Mouse (Mus musculus): ENCODE measurements around the gene Ccser1. TPM values are rescaled to one million over a fixed set of nuclear protein-coding genes. Genes with fewer than 3 reads are reported as not detected.

Gene Ccser1
- polyA plus RNA-seq, 1 experiment from 2014 or later, result 11.3 TPM

DNA sequence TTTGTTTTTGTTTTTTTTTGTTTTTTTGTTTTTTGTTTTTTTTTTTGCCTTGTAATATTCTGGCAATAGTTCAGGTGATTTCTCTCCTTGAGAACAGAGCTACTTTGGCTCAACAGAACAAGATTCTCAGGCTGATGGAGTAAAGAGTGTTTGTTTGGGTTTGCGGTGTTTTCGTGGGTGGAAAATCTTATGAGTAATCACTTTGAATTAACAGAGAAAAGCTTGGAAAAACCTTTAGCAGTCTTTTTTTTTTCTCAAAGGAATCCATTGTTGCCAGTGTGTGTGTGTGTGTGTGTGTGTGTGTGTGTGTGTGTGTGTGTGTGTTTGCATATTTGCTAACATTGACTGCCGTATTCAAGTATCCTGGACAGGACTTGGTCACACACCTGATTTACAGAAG is 81.3 kb downstream of the Ccser1 start:
- H3K27ac ChIP-seq (ENCODE audit: low read depth, low read length), result no peak overlapping the region
- no peak overlapping the region for H3K4me2 ChIP-seq (ENCODE audit: low read depth)
- H3K9ac ChIP-seq (ENCODE audit: low read length), result no peak overlapping the region
- ATAC-seq (ENCODE audit: insufficient read depth, low FRiP score, low TSS enrichment) (no peak), DNase-seq (ENCODE audit: low spot score) (no peak)
- H3K36me3 ChIP-seq (ENCODE audit: control insufficient read depth, insufficient read depth, low read length), result no peaks in the 10 kb centered on the region
- H3K4me1 ChIP-seq (ENCODE audit: control insufficient read depth, insufficient read depth, low read length), result 0 out of 2 replicates have a peak, but pooled peaks cover 5% of the 10 kb centered on the region
- H3K4me3 ChIP-seq (ENCODE audit: low read depth, low read length), result no peak overlapping the region
- no peaks in the 10 kb centered on the region for H3K27me3 ChIP-seq (ENCODE audit: control insufficient read depth, insufficient read depth, low read length)
- whole genome bisulfite sequencing, result 87% methylated on average over 3 of the region's 3 CpGs
- H3K9me3 ChIP-seq (ENCODE audit: control insufficient read depth, low read length), result no peaks in the 10 kb centered on the region

GRCm38 (mm10) chr6:61262448-61262847 is 82.3 kb downstream of the Ccser1 start:
- Histone ChIP-seq H3K4me2 (ENCODE audit: low read depth) (no peak overlapping the region), H3K9ac (ENCODE audit: low read length) (no peak overlapping the region), H3K4me3 (ENCODE audit: low read depth, low read length) (no peak overlapping the region), H3K9me3 (ENCODE audit: control insufficient read depth, low read length) (no peaks in the 10 kb centered on the region), H3K27me3 (ENCODE audit: control insufficient read depth, insufficient read depth, low read length) (no peaks in the 10 kb centered on the region), H3K27ac (ENCODE audit: low read depth, low read length) (no peak overlapping the region), H3K36me3 (ENCODE audit: control insufficient read depth, insufficient read depth, low read length) (no peaks in the 10 kb centered on the region), H3K4me1 (ENCODE audit: control insufficient read depth, insufficient read depth, low read length) (0 out of 2 replicates have a peak, but pooled peaks cover 5% of the 10 kb centered on the region)
- ATAC-seq (ENCODE audit: insufficient read depth, low FRiP score, low TSS enrichment), result no peak
- 100% methylated on average over 1 of the region's 1 CpGs for WGBS
- no peak for DNase-seq (ENCODE audit: low spot score)

DNA sequence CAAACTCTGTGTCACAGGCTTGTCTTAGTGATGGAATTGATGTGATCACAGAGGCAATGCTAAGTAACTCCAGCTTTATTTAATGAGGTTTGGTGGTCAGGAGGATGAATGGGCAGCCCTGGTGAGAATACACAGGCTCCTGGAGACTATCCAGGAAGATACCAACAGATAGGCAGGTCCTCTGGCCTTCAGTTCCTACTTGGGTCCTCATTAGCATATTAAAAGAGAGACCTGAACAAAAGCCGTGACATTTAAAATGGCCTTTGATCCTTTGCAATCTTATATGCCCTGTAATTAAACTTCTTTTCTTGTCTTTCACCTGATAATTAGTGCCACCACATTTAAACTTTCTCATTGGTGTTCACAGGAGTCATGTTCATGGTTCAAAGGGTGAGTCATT is 83.2 kb downstream of the Ccser1 start:
- 0 out of 2 replicates have a peak, but pooled peaks cover 5% of the 10 kb centered on the region for H3K4me1 ChIP-seq (ENCODE audit: control insufficient read depth, insufficient read depth, low read length)
- no peak for ATAC-seq (ENCODE audit: insufficient read depth, low FRiP score, low TSS enrichment)
- no peak for DNase-seq (ENCODE audit: low spot score)

GRCm38 (mm10) chr6:61271033-61271432 is 90.9 kb downstream of the Ccser1 start:
- H3K4me2 ChIP-seq (ENCODE audit: low read depth), result no peak overlapping the region
- no peak overlapping the region for H3K4me3 ChIP-seq (ENCODE audit: low read depth, low read length)
- no peak overlapping the region for H3K9ac ChIP-seq (ENCODE audit: low read length)
- H3K4me1 ChIP-seq (ENCODE audit: control insufficient read depth, insufficient read depth, low read length), result no peaks in the 10 kb centered on the region
- H3K9me3 ChIP-seq (ENCODE audit: control insufficient read depth, low read length), result no peaks in the 10 kb centered on the region
- DNase-seq (ENCODE audit: low spot score) (no peak), ATAC-seq (ENCODE audit: insufficient read depth, low FRiP score, low TSS enrichment) (no peak)
- H3K27me3 ChIP-seq (ENCODE audit: control insufficient read depth, insufficient read depth, low read length), result no peaks in the 10 kb centered on the region
- no peak overlapping the region for H3K27ac ChIP-seq (ENCODE audit: low read depth, low read length)
- 70% methylated on average over 1 of the region's 2 CpGs for WGBS
- no peaks in the 10 kb centered on the region for H3K36me3 ChIP-seq (ENCODE audit: control insufficient read depth, insufficient read depth, low read length)

More for the DNA sequence above, 83.2 kb downstream of the Ccser1 start:
- Histone ChIP-seq H3K4me2 (ENCODE audit: low read depth) (no peak overlapping the region), H3K9ac (ENCODE audit: low read length) (no peak overlapping the region), H3K27me3 (ENCODE audit: control insufficient read depth, insufficient read depth, low read length) (no peaks in the 10 kb centered on the region), H3K27ac (ENCODE audit: low read depth, low read length) (no peak overlapping the region), H3K36me3 (ENCODE audit: control insufficient read depth, insufficient read depth, low read length) (no peaks in the 10 kb centered on the region), H3K9me3 (ENCODE audit: control insufficient read depth, low read length) (no peaks in the 10 kb centered on the region), H3K4me3 (ENCODE audit: low read depth, low read length) (no peak overlapping the region)
- WGBS, result 35% methylated on average over 1 of the region's 1 CpGs

DNA sequence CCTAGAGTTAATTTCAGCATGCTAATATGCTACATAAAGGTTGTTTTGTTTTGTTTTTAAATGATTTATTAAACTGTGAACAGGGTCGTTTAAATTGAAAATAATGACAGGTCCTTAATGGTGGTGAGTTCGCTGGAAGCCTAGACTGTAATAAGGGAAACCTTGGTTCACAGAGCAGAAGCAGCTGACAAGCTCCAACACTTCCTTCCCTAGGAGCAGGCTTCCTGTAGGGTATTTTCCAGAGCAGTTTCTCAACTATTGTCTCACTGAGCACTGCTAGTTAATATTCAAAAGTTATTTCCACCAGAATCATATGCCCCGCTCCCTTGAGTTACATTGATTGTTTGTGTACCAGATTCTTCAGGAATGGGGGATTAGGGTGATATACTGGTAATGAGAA is 93.3 kb downstream of the Ccser1 start:
- H3K9me3 ChIP-seq (ENCODE audit: control insufficient read depth, low read length), result no peaks in the 10 kb centered on the region
- ATAC-seq (ENCODE audit: insufficient read depth, low FRiP score, low TSS enrichment) (no peak), DNase-seq (ENCODE audit: low spot score) (no peak)
- no peak overlapping the region for H3K27ac ChIP-seq (ENCODE audit: low read depth, low read length)
- H3K4me2 ChIP-seq (ENCODE audit: low read depth), result no peak overlapping the region
- no peaks in the 10 kb centered on the region for H3K4me1 ChIP-seq (ENCODE audit: control insufficient read depth, insufficient read depth, low read length)
- H3K4me3 ChIP-seq (ENCODE audit: low read depth, low read length), result no peak overlapping the region
- H3K36me3 ChIP-seq (ENCODE audit: control insufficient read depth, insufficient read depth, low read length), result no peaks in the 10 kb centered on the region
- 80% methylated on average over 3 of the region's 3 CpGs for WGBS
- H3K27me3 ChIP-seq (ENCODE audit: control insufficient read depth, insufficient read depth, low read length), result no peaks in the 10 kb centered on the region
- no peak overlapping the region for H3K9ac ChIP-seq (ENCODE audit: low read length)

GRCm38 (mm10) chr6:61279506-61279905 is 99.4 kb downstream of the Ccser1 start:
- Histone ChIP-seq H3K9me3 (ENCODE audit: control insufficient read depth, low read length) (no peaks in the 10 kb centered on the region), H3K4me3 (ENCODE audit: low read depth, low read length) (no peak overlapping the region), H3K9ac (ENCODE audit: low read length) (no peak overlapping the region), H3K4me1 (ENCODE audit: control insufficient read depth, insufficient read depth, low read length) (no peaks in the 10 kb centered on the region), H3K27ac (ENCODE audit: low read depth, low read length) (no peak overlapping the region), H3K27me3 (ENCODE audit: control insufficient read depth, insufficient read depth, low read length) (no peaks in the 10 kb centered on the region), H3K36me3 (ENCODE audit: control insufficient read depth, insufficient read depth, low read length) (no peaks in the 10 kb centered on the region), H3K4me2 (ENCODE audit: low read depth) (no peak overlapping the region)
- WGBS, result 84% methylated on average over 7 of the region's 7 CpGs
- no peak for ATAC-seq (ENCODE audit: insufficient read depth, low FRiP score, low TSS enrichment)
- no peak for DNase-seq (ENCODE audit: low spot score)

DNA sequence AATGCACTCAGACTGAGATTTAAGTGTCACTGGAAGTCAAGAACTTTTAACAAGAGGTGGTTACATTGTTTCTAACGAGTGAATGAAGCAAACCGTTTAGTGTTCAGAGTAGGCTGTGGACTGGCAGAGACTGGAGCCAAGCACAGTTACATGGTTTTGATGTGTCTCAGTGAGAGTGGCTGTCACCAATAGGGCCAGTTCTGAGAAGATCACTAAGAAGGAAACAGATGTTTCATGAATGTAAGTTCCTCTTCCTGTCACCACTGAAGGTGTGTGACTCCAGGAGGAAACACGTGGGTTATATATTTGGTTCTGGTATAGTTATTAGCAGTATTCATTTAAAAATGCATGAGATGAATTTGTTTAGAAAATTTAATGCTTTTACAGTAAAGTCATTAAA is 112.8 kb downstream of the Ccser1 start:
- no peak for DNase-seq (ENCODE audit: low spot score)
- 75% methylated on average over 3 of the region's 3 CpGs for WGBS
- no peak overlapping the region for H3K4me3 ChIP-seq (ENCODE audit: low read depth, low read length)

DNA sequence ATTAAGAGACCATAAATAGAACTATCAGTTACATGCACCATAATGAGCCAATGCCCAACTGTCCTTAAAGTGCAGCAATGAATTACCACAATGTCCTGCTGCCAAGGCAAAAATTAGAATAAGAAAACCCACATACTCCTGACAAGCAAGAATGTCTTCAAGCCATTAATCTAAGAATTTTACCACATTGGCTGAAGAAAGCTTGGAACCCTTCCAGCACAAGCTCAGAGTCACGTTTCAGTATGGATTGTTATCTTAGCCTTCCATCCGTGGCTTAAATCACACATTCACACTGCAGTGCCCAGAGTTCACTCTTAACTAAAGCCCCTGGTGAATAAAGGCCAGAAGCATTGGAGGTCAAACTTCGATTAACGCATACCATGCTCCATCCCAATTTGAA is 115.4 kb downstream of the Ccser1 start:
- no peak overlapping the region for H3K27ac ChIP-seq (ENCODE audit: low read depth, low read length)
- 50% methylated on average over 4 of the region's 4 CpGs for WGBS
- no peak overlapping the region for H3K4me3 ChIP-seq (ENCODE audit: low read depth, low read length)
- no peaks in the 10 kb centered on the region for H3K9me3 ChIP-seq (ENCODE audit: control insufficient read depth, low read length)
- no peaks in the 10 kb centered on the region for H3K36me3 ChIP-seq (ENCODE audit: control insufficient read depth, insufficient read depth, low read length)
- ATAC-seq (ENCODE audit: insufficient read depth, low FRiP score, low TSS enrichment) (no peak), DNase-seq (ENCODE audit: low spot score) (no peak)
- no peaks in the 10 kb centered on the region for H3K27me3 ChIP-seq (ENCODE audit: control insufficient read depth, insufficient read depth, low read length)
- no peak overlapping the region for H3K4me2 ChIP-seq (ENCODE audit: low read depth)
- no peaks in the 10 kb centered on the region for H3K4me1 ChIP-seq (ENCODE audit: control insufficient read depth, insufficient read depth, low read length)
- no peak overlapping the region for H3K9ac ChIP-seq (ENCODE audit: low read length)

More for the DNA sequence above, 112.8 kb downstream of the Ccser1 start:
- no peaks in the 10 kb centered on the region for H3K4me1 ChIP-seq (ENCODE audit: control insufficient read depth, insufficient read depth, low read length)
- no peak overlapping the region for H3K4me2 ChIP-seq (ENCODE audit: low read depth)
- no peaks in the 10 kb centered on the region for H3K27me3 ChIP-seq (ENCODE audit: control insufficient read depth, insufficient read depth, low read length)
- no peak for ATAC-seq (ENCODE audit: insufficient read depth, low FRiP score, low TSS enrichment)
- no peak overlapping the region for H3K9ac ChIP-seq (ENCODE audit: low read length)
- no peak overlapping the region for H3K27ac ChIP-seq (ENCODE audit: low read depth, low read length)
- no peaks in the 10 kb centered on the region for H3K9me3 ChIP-seq (ENCODE audit: control insufficient read depth, low read length)
- no peaks in the 10 kb centered on the region for H3K36me3 ChIP-seq (ENCODE audit: control insufficient read depth, insufficient read depth, low read length)

GRCm38 (mm10) chr6:61296188-61297037 is 116.3 kb downstream of the Ccser1 start:
- Histone ChIP-seq H3K36me3 (ENCODE audit: control insufficient read depth, insufficient read depth, low read length) (no peaks in the 10 kb centered on the region), H3K4me3 (ENCODE audit: low read depth, low read length) (no peak overlapping the region), H3K27me3 (ENCODE audit: control insufficient read depth, insufficient read depth, low read length) (no peaks in the 10 kb centered on the region), H3K4me2 (ENCODE audit: low read depth) (no peak overlapping the region), H3K4me1 (ENCODE audit: control insufficient read depth, insufficient read depth, low read length) (no peaks in the 10 kb centered on the region), H3K9me3 (ENCODE audit: control insufficient read depth, low read length) (no peaks in the 10 kb centered on the region), H3K9ac (ENCODE audit: low read length) (no peak overlapping the region), H3K27ac (ENCODE audit: low read depth, low read length) (no peak overlapping the region)
- DNase-seq (ENCODE audit: low spot score), result no peak
- WGBS, result 78% methylated on average over 6 of the region's 6 CpGs
- no peak for ATAC-seq (ENCODE audit: insufficient read depth, low FRiP score, low TSS enrichment)

All from neural tube, embryonic 11.5 days (tissue).